Mouse (Mus musculus) embryonic fibroblast, embryonic 13.5 days (primary cell): ENCODE measurements around the gene Pramef12.

Experiments
- CTCF ChIP-seq: IDR thresholded peaks from 2 replicates; pipeline ENCODE4 v1.5.1; 2011; ENCODE audit warnings: mild to moderate bottlenecking, control low read depth, low read length, moderate library complexity, borderline replicate concordance; ENCODE audit not compliant: insufficient read depth
- POLR2A ChIP-seq: IDR thresholded peaks from 2 replicates; pipeline ENCODE4 v1.6.1; 2011; ENCODE audit warnings: low read depth, mild to moderate bottlenecking, control low read depth, low read length, moderate library complexity

DNA sequence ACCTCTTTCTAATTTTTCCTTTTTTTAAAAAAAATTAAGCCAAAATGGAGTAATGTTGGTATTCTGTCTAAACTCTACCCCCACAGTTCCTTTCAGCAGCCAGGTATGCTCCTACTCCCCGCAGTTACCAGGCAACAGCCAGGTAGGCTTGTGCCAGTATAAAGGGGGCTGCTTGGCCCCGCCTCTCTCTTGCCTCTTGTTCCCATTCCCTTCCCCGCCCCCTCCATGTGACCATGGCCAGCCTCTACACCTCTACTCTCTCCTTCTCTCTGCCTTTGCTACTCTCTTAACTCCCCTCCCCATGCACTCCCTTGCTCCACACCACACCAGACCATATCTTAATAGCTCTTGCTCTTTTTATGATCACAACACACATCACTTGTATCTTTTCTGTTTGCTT, 2.0 kb downstream of the Pramef12 start:
- no peak for TF ChIP-seq POLR2A
- TF ChIP-seq CTCF = no peak
